Comparison of ENCODE assay signal across 9 mouse cellular contexts in genomic region chr5:107289986-107290385, GRCm38 (mm10). TPM values are rescaled to one million over a fixed set of nuclear protein-coding genes. Genes with fewer than 3 reads are reported as not detected.
DNase-seq lines count a peak whose midpoint lies in the region; ATAC-seq and TF ChIP-seq lines count a peak whose summit lies in the region.
"Had no signal": no experiment of that assay in that cellular context is flagged by ENCODE, and none has a peak within 500 bp of the region (broad histone marks: within the 10 kb centered on the region; RNA-seq: fewer than 3 reads in every experiment).

No protein-coding gene starts in this region.

- 0 out of 2 replicates have a peak overlapping the region, but pooled peaks have one; percentile 29 for H3K27ac ChIP-seq in layer of hippocampus, adult 2 months
- H3K27ac ChIP-seq in forebrain, embryonic 15.5 days (replicated peaks) = no peak overlapping the region
- H3K27ac ChIP-seq in limb, embryonic 13.5 days = peak overlapping the region; percentile 94; the same call in 1 of the 2 replicates
- H3K27ac ChIP-seq in neural tube, embryonic 14.5 days (ENCODE audit: low read depth, low read length) = no peak overlapping the region

- H3K27me3 ChIP-seq in forebrain, embryonic 15.5 days = peaks cover 47% of the 10 kb centered on the region
- peaks cover 26% of the 10 kb centered on the region for H3K27me3 ChIP-seq in limb, embryonic 13.5 days
- H3K27me3 ChIP-seq in neural tube, embryonic 14.5 days (ENCODE audit: control insufficient read depth, insufficient read depth, low read length) = peaks cover 7% of the 10 kb centered on the region; the same call in 1 of the 2 replicates

- H3K4me2 ChIP-seq in forebrain, embryonic 15.5 days (replicated peaks) = peak overlapping the region; percentile 98
- H3K4me2 ChIP-seq in limb, embryonic 13.5 days (replicated peaks) = peak overlapping the region; percentile 91
- peak overlapping the region; percentile 96 for H3K4me2 ChIP-seq in neural tube, embryonic 14.5 days (ENCODE audit: low read depth, low read length)

- ATAC-seq in forebrain, embryonic 15.5 days (replicated peaks) = no peak
- no peak for ATAC-seq in limb, embryonic 13.5 days (ENCODE audit: low FRiP score, low read depth)
- ATAC-seq in neural tube, embryonic 14.5 days (ENCODE audit: low read depth) = no peak

- H3K4me1 ChIP-seq in forebrain, embryonic 15.5 days = peaks cover 13% of the 10 kb centered on the region
- peaks cover 31% of the 10 kb centered on the region for H3K4me1 ChIP-seq in limb, embryonic 13.5 days
- H3K4me1 ChIP-seq in neural tube, embryonic 14.5 days (ENCODE audit: control insufficient read depth, insufficient read depth, low read length) = peaks cover 6% of the 10 kb centered on the region; the same call in 1 of the 2 replicates

- H3K4me3 ChIP-seq in layer of hippocampus, adult 2 months = peak overlapping the region; percentile 90
- peak overlapping the region; percentile 66 for H3K4me3 ChIP-seq in forebrain, embryonic 15.5 days
- peak overlapping the region; percentile 90 for H3K4me3 ChIP-seq in limb, embryonic 13.5 days
- H3K4me3 ChIP-seq in neural tube, embryonic 14.5 days (ENCODE audit: low read depth, low read length) = peak overlapping the region; percentile 76; the same call in 1 of the 2 replicates

- no peak for DNase-seq in layer of hippocampus, adult 2 months (ENCODE audit: low spot score in 2 of 2)
- DNase-seq in layer of hippocampus, postnatal 14 days (ENCODE audit: low spot score in 2 of 2) = no peak
- no peak for DNase-seq in ovary, postnatal 10 days (ENCODE audit: low spot score)
- DNase-seq in kidney, adult 9 months = no peak
- DNase-seq in frontal cortex, postnatal 25 days (ENCODE audit: low spot score in 2 of 2) = no peak
- DNase-seq: thymus, postnatal 4 days had no signal

- WGBS in forebrain, embryonic 15.5 days = 36% methylated on average over 8 of the region's 8 CpGs
- 28% methylated on average over 8 of the region's 8 CpGs for WGBS in limb, embryonic 13.5 days
- WGBS in neural tube, embryonic 14.5 days = 24% methylated on average over 8 of the region's 8 CpGs

- no peaks in the 10 kb centered on the region for H3K36me3 ChIP-seq in forebrain, embryonic 15.5 days
- no peaks in the 10 kb centered on the region for H3K36me3 ChIP-seq in limb, embryonic 13.5 days
- H3K36me3 ChIP-seq in neural tube, embryonic 14.5 days (ENCODE audit: control insufficient read depth, insufficient read depth, low read length) = no peaks in the 10 kb centered on the region

- no peak overlapping the region for H3K9ac ChIP-seq in forebrain, embryonic 15.5 days (replicated peaks)
- no peak overlapping the region for H3K9ac ChIP-seq in limb, embryonic 13.5 days
- H3K9ac ChIP-seq in neural tube, embryonic 14.5 days (replicated peaks; ENCODE audit: low read depth, low read length) = 0 out of 2 replicates have a peak overlapping the region, but pooled peaks have one; percentile 73

- H3K9me3 ChIP-seq in forebrain, embryonic 15.5 days = no peaks in the 10 kb centered on the region
- no peaks in the 10 kb centered on the region for H3K9me3 ChIP-seq in limb, embryonic 13.5 days
- H3K9me3 ChIP-seq in neural tube, embryonic 14.5 days (ENCODE audit: control insufficient read depth, low read length) = no peaks in the 10 kb centered on the region

- TF ChIP-seq CTCF in layer of hippocampus, adult 2 months (conservative IDR thresholded peaks at IDR 0.05) = no peak

RNA-seq across cellular contexts. Expression of gene Tgfbr3, which starts 0.6 kb away (rescaled TPM):
- total RNA-seq in layer of hippocampus, adult 2 months (2021) = 10 to 100 TPM; 19.8 to 21.4 TPM
- total RNA-seq in layer of hippocampus, postnatal 14 days (2021) = 10 to 100 TPM; 13.8 to 17.3 TPM
- polyA plus RNA-seq in forebrain, embryonic 15.5 days (2015; fragmentation: Nextera tagmentation; extraction: Ambion mirVana) = 2.0 and 2.3 TPM in 2 replicates
- polyA plus RNA-seq in limb, embryonic 13.5 days (2015; fragmentation: Nextera tagmentation; extraction: Ambion mirVana) = 23.1 and 25.4 TPM in 2 replicates
- 2.6 and 8.8 TPM in 2 replicates for polyA plus RNA-seq in neural tube, embryonic 14.5 days (2014; fragmentation: Nextera tagmentation; extraction: Ambion mirVana)

RNA-seq across cellular contexts. Expression of gene Brdt, which starts 41.0 kb away (rescaled TPM):
- total RNA-seq in layer of hippocampus, adult 2 months (2021) = 10 to 100 TPM; 16.2 to 17.3 TPM
- total RNA-seq in layer of hippocampus, postnatal 14 days (2021) = 10 to 100 TPM; 13.9 to 14.6 TPM
- polyA plus RNA-seq in forebrain, embryonic 15.5 days (2015; fragmentation: Nextera tagmentation; extraction: Ambion mirVana) = 1.6 and 1.7 TPM in 2 replicates
- 4.4 and 4.5 TPM in 2 replicates for polyA plus RNA-seq in limb, embryonic 13.5 days (2015; fragmentation: Nextera tagmentation; extraction: Ambion mirVana)
- 3.9 and 4.9 TPM in 2 replicates for polyA plus RNA-seq in neural tube, embryonic 14.5 days (2014; fragmentation: Nextera tagmentation; extraction: Ambion mirVana)

Comparison
In these comparisons a context has a peak if more than half of its experiments do, and no peak if none do; other contexts are left out.
1. H3K27ac ChIP-seq: peak in layer of hippocampus, adult 2 months (single experiment) and limb, embryonic 13.5 days (single experiment); none in forebrain, embryonic 15.5 days (single experiment) and neural tube, embryonic 14.5 days (single experiment).
2. Peak in every context shown above with its lines, with median percentiles within 50 percentile points of each other: H3K4me3 ChIP-seq and H3K4me2 ChIP-seq.